Mouse (Mus musculus) macrophage (primary cell): Measurements from ENCODE around the gene Fcrl6. TPM values are rescaled to one million over a fixed set of nuclear protein-coding genes. Genes with fewer than 3 reads are reported as not detected.

ENCODE experiments used
- H3K27ac ChIP-seq: fragments of 350-480 bp; formaldehyde crosslinking; 2 replicates; pipeline ENCODE4 v1.9.0; 2021
- H3K36me3 ChIP-seq: fragments of 350-480 bp; formaldehyde crosslinking; 2 replicates; pipeline ENCODE4 v1.9.0; 2021; ENCODE audit errors: inconsistent target
- H3K4me3 ChIP-seq: fragments of 350-480 bp; formaldehyde crosslinking; 2 replicates; pipeline ENCODE4 v1.9.0; 2021; ENCODE audit errors: inconsistent target
- H3K79me2 ChIP-seq: fragments of 350-480 bp; formaldehyde crosslinking; 2 replicates; pipeline ENCODE4 v1.9.0; 2021; ENCODE audit errors: inconsistent target
- WGBS: methylation state at CpG from one replicate; pipeline ENCODE4 v1.1.7; 2026; ENCODE audit warnings: inconsistent platforms; ENCODE audit not compliant: missing documents; 5-methylcytosine and 5-hydroxymethylcytosine counted together
- polyA plus RNA-seq: library from polyadenylated mRNA; stranded (reverse); fragments of 250-400 nt; gene quantifications from 3 replicates; pipeline ENCODE4 v1.2.4, GENCODE M21; 2018; ENCODE audit warnings: inconsistent platforms

The Fcrl6 gene
- polyA plus RNA-seq, 1 experiment from 2014 or later, result not detected

- Histone ChIP-seq H3K27ac (no peak overlapping the region), H3K36me3 (no peaks in the 10 kb centered on the region), H3K4me3 (no peak overlapping the region), H3K79me2 (peaks cover 6% of the 10 kb centered on the region; the same call in 1 of the 2 replicates)
- WGBS, result 84% methylated on average over 25 of the region's 26 CpGs
Observed at GRCm38 (mm10) chr1:172585612-172586567, 16.5 kb downstream of the Fcrl6 start.

DNA sequence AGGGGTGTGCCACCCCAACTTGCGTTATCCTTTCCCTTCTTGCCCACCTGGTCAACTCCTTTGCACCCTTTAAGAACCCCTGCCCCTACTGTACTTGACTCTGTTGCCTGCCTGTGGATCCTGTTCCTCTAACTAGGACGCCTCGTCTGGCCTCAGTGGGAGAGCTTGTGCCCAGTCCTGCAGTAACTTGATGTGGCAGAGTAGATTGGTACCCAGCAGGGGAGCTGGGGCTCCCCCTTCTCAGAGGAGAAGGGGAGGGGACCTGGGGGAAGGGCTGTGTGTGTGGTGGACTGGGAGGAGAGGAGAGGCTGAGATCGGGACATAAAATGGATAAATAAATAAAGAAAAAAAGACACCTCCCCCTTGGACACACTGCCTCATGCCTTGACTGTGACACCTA, 17.3 kb downstream of the Fcrl6 start:
- H3K27ac ChIP-seq, result no peak overlapping the region
- H3K36me3 ChIP-seq, result no peaks in the 10 kb centered on the region
- peaks cover 6% of the 10 kb centered on the region; the same call in 1 of the 2 replicates for H3K79me2 ChIP-seq
- no peak overlapping the region for H3K4me3 ChIP-seq
- WGBS, result 92% methylated on average over 4 of the region's 4 CpGs

DNA sequence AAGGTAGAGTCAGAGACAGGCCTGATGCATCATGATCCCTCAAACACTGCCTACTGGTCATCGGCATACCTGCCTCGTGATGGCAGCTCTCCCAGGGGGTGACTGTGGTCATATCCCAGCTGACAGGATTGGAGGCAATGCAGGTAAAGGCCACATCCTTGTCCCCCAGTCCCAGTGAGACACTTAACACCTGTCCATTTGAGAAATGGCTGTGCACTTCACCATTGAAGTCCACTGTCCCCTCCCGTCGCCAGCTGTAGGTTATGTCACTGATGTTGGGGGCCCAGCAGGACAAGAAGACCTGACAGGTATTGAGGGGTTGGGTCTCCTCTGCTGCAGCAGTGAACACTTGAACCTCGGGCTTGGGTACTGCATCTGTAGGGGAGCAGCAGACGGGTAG, 18.1 kb downstream of the Fcrl6 start:
- H3K79me2 ChIP-seq, result no peaks in the 10 kb centered on the region; the same call in 1 of the 2 replicates
- no peak overlapping the region for H3K4me3 ChIP-seq
- H3K27ac ChIP-seq, result no peak overlapping the region
- 96% methylated on average over 6 of the region's 6 CpGs for WGBS
- H3K36me3 ChIP-seq, result no peaks in the 10 kb centered on the region

- Histone ChIP-seq H3K79me2 (no peaks in the 10 kb centered on the region), H3K36me3 (no peaks in the 10 kb centered on the region), H3K27ac (no peak overlapping the region), H3K4me3 (no peak overlapping the region)
- WGBS, result 90% methylated on average over 8 of the region's 8 CpGs
Observed at GRCm38 (mm10) chr1:172582436-172582835, 19.9 kb downstream of the Fcrl6 start.

GRCm38 (mm10) chr1:172580116-172580515, 22.2 kb downstream of the Fcrl6 start:
- 82% methylated on average over 6 of the region's 6 CpGs for WGBS

GRCm38 (mm10) chr1:172567758-172568157, 34.6 kb downstream of the Fcrl6 start:
- WGBS, result 91% methylated on average over 4 of the region's 4 CpGs
- H3K4me3 ChIP-seq, result no peak overlapping the region
- no peaks in the 10 kb centered on the region for H3K36me3 ChIP-seq
- H3K79me2 ChIP-seq, result no peaks in the 10 kb centered on the region
- no peak overlapping the region for H3K27ac ChIP-seq

More at GRCm38 (mm10) chr1:172580116-172580515, 22.2 kb downstream of the Fcrl6 start:
- Histone ChIP-seq H3K4me3 (no peak overlapping the region), H3K79me2 (no peaks in the 10 kb centered on the region), H3K27ac (no peak overlapping the region), H3K36me3 (no peaks in the 10 kb centered on the region)

DNA sequence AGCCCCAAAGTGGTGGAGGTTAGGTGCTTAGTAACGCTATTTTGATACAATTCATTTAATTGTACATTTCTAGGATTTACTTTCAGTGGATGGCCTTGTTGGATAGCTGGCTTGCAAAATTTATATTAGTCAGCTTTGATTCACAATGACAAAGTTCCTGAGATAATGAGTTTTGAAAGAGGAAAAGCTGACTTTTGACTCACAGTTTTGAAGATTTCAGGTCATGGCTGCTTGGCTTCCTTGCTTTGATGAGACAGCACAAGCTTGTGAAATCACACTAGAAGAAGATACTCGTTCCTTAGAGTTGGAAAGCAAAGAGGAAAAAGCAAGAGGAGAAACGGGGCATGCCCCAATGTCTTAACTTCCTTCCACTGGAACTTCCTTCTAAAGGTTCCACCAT, 36.2 kb downstream of the Fcrl6 start:
- Histone ChIP-seq H3K4me3 (no peak overlapping the region), H3K79me2 (no peaks in the 10 kb centered on the region), H3K36me3 (no peaks in the 10 kb centered on the region), H3K27ac (peak overlapping the region; percentile 46)
- 33% methylated on average over 3 of the region's 3 CpGs for WGBS

DNA sequence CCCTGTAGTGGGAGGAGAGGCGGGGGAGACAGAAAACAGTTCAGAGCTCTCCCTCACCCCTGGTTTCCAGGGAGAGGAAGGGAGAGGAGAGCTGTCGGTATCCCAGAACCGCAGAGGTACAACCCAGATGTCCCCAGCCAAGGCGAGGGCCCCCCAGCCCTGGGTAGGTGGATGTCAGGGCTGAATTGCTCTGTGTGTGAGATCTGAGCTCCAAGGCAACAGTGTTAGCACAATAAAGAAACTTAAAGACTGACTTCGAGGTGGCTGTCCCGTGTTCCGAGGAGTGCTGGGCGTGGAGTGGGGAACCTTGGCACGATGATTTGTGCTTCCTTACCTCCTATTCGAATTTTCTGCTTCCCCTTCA, 38.9 kb downstream of the Fcrl6 start:
- WGBS, result 20% methylated on average over 10 of the region's 10 CpGs
- Histone ChIP-seq H3K79me2 (no peaks in the 10 kb centered on the region), H3K4me3 (peak overlapping the region; percentile 7; the same call in 1 of the 2 replicates), H3K27ac (no peak overlapping the region), H3K36me3 (no peaks in the 10 kb centered on the region)

DNA sequence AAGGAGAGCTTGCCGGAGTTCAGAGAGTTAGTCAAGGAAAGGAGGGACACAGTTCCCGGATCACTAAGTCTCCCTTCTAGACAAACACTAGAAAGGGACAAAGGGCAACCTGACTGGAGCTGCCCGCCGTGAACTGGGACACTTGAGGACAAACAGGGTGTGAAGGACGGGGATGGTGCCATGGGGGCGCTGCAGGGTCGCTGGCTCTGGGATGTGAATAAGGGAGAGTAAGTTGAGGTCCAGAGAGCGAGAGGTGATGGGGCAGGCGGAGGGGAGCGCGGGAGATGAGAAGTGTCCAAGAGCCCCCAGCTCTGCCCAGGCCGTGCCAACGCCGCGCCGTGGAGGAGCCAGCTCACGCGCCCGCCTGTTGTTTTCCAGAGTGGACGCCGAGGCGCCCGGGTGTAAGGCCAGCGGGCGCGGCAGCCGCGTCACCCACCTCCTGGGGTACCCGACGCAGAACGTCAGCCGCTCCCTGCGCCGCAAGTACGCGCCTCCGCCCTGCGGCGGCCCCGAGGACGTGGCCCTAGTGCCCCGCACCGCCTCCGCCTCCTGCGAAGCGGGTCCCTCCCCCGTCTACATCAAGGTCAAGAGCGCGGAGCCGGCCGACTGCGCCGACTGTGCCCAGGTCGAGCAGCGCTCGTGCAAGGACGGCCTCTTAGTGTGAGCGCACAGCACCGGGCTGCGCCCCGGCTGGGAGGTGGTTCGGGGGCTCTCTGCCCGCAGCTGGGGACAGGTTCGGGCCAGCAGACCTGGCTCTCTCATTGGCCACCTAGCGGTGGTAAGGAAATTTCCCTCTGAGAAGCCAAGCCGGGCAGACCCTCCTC, 39.5 kb downstream of the Fcrl6 start:
- Histone ChIP-seq H3K79me2 (no peaks in the 10 kb centered on the region), H3K27ac (no peak overlapping the region), H3K4me3 (peak overlapping the region; percentile 20; the same call in 1 of the 2 replicates), H3K36me3 (no peaks in the 10 kb centered on the region)
- 2% methylated on average over 64 of the region's 66 CpGs for WGBS

GRCm38 (mm10) chr1:172555638-172556037, 46.7 kb downstream of the Fcrl6 start, which contains the start of gene Vsig8:
Vsig8 (plus strand) TSS chr1:172555938.
- Histone ChIP-seq H3K4me3 (no peak within 1 kb of the TSS), H3K36me3 (no peaks in the 10 kb centered on the region), H3K79me2 (no peaks in the 10 kb centered on the region), H3K27ac (no peak within 1 kb of the TSS)
- WGBS, result 70% methylated on average over 9 of the region's 11 CpGs

GRCm38 (mm10) chr1:172552623-172553022, 49.7 kb downstream of the Fcrl6 start:
- H3K27ac ChIP-seq, result no peak overlapping the region
- 71% methylated on average over 1 of the region's 1 CpGs for WGBS
- H3K79me2 ChIP-seq, result no peaks in the 10 kb centered on the region; the same call in 1 of the 2 replicates
- H3K4me3 ChIP-seq, result no peak overlapping the region
- H3K36me3 ChIP-seq, result no peaks in the 10 kb centered on the region

DNA sequence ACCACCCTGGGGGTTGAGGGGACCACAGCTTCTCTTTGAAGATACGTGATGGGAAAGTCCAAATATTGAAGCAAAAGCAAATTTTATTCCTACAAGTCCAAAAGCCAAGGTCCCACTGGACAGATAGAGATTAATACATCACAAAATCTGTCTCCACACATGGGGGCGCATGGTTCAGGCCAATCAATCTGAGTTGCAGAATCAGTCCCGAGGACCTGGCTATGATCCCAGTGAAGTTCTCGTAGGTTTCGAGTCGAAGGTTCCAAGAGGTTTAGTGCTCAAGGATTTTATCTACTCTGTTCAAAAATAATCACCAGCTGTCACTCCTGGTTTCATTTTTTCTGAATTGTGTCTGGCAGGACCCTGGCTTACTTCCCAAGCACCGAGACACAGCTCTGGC, 51.3 kb downstream of the Fcrl6 start:
- peak overlapping the region; percentile 60 for H3K27ac ChIP-seq
- no peaks in the 10 kb centered on the region for H3K36me3 ChIP-seq
- no peaks in the 10 kb centered on the region; the same call in 1 of the 2 replicates for H3K79me2 ChIP-seq
- WGBS, result 27% methylated on average over 7 of the region's 7 CpGs
- H3K4me3 ChIP-seq, result peak overlapping the region; percentile 82; the same call in 1 of the 2 replicates

DNA sequence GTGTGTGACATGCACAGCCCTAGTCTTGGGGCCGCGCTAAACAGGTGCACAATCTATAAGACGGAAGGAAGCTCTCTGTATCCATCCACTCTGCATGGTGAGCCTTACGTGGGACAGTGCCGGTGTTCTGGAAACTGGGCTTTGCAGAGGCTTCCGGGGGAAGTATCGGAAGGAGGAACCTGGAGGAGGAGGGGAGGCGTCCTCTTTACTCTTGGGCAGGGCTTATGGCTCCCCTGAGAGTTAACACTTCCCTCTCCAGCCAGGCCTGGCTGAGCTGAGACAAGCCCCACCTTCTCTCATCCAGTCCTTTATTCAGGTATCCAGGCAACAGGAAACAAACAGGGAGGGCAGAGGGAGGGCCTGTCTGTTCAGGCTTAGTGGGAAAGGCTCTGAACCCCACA, 51.8 kb downstream of the Fcrl6 start:
- 0% methylated on average over 8 of the region's 8 CpGs for WGBS
- Histone ChIP-seq H3K27ac (peak overlapping the region; percentile 60), H3K4me3 (peak overlapping the region; percentile 82), H3K79me2 (no peaks in the 10 kb centered on the region; the same call in 1 of the 2 replicates), H3K36me3 (no peaks in the 10 kb centered on the region)

GRCm38 (mm10) chr1:172549717-172550116, 52.6 kb downstream of the Fcrl6 start:
- WGBS, result 6% methylated on average over 8 of the region's 8 CpGs
- Histone ChIP-seq H3K79me2 (no peaks in the 10 kb centered on the region; the same call in 1 of the 2 replicates), H3K36me3 (no peaks in the 10 kb centered on the region), H3K27ac (peak overlapping the region; percentile 60), H3K4me3 (peak overlapping the region; percentile 82)
